Mouse (Mus musculus) brain, embryonic 18.5 days (tissue): ENCODE data around the gene Arhgef33.
"Not testable (repeated sequence)": the region's sequence is repeated elsewhere in the genome, so short reads cannot be mapped to it uniquely, and the experiment has no call there.

ENCODE experiments used
- DNase-seq: peaks from one replicate; pipeline ENCODE4 v3.0.0-alpha.2; 2012; ENCODE audit warnings: low read depth, low spot score

The Arhgef33 gene

DNA sequence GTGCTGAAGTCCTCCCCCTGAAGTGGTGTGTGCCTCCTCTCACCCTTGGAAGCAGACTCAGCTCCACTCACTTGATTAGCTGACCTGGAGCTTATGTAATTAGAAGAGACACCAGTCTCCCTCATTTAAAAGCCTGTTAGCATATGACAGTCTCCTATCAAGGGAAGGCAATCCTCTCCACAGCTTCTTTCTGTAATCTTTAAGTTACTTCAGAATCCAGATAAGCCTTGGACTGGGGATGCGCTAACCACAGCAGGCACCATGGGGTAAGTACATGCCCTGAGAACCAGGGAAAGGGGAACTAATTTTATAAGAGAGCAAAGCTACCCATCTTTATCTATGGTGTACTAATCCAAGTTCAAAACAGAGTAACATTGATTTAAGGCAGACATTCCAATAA, at the start of gene Arhgef33:
Gene Arhgef33 (plus strand): TSS at position 157 of the 400 bp plus-strand sequence.
- DNase-seq, result no peak

DNA sequence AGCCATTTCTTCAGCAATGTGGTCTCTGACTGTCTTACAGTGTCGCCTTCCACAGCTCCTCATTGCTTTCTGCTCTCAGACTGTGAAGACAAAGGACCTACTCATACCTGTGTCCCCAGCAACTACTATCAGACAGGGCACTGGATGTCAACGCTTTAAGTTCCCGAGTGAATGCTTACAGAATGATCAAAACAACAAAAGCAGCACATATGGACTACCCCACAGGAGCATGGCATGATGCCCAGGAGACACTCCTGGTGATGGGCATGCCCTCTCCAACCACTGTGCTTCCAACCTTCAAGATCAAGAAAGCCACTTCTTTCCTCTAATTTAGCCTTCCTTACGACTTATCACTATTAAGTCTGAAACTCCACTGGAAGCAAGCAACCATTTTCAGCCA, 40.1 kb upstream of the Arhgef33 start:
- no peak for DNase-seq

DNA sequence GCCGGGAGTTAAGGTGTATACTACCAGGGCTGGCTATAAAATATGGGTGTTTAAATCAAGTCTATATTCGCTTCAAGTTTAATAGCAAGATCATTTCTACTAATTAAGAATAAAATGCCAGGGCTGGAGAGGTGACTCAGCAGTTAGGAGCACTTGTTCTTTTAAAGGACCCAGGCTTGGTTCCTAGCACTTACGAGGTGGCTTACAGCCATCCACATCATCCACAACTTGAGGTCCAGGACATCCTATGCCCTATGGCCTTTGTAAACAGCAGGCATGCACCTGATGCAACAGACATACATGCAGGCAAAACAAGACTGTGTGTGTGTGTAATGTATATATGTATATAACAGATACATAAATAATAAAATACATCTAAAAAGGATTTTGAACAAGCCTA, 39.1 kb upstream of the Arhgef33 start:
- no peak for DNase-seq

DNA sequence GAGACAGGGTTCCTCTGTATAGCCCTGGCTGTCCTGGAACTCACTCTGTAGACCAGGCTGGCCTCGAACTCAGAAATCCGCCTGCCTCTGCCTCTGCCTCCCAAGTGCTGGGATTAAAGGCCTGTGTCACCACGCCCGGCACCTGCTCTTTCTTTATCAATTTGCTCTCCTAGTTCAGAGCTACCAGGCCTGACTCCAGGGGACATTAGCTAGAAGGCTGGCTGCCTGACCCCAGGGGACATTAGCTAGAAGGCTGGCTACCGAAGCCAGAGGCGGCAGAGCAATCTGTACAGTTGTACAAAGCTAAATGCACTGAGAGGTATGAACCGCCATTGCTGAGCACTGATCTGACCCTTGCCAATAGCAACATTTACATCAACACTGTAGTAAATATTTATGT, 36.6 kb upstream of the Arhgef33 start:
- DNase-seq, result not testable (repeated sequence)

DNA sequence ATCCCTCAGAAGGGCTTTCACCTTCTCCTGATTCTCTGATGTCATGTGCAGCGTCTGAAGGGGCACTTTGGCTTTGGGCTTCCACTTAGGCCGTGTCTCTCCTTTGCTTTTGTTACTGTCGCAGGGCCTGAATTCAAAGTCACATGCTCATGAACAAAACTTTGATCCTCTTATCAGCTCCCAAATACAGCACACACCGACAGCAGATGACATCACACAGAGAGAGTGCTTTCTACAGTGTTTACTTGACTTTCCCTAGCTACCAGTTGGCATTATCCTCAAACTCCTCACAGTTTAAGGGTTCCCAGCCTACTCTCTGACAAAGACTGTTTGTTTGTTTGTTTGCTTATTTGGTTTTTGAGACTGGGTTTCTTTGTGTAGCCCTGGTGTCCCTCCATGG, 29.0 kb upstream of the Arhgef33 start:
- DNase-seq, result no peak

DNA sequence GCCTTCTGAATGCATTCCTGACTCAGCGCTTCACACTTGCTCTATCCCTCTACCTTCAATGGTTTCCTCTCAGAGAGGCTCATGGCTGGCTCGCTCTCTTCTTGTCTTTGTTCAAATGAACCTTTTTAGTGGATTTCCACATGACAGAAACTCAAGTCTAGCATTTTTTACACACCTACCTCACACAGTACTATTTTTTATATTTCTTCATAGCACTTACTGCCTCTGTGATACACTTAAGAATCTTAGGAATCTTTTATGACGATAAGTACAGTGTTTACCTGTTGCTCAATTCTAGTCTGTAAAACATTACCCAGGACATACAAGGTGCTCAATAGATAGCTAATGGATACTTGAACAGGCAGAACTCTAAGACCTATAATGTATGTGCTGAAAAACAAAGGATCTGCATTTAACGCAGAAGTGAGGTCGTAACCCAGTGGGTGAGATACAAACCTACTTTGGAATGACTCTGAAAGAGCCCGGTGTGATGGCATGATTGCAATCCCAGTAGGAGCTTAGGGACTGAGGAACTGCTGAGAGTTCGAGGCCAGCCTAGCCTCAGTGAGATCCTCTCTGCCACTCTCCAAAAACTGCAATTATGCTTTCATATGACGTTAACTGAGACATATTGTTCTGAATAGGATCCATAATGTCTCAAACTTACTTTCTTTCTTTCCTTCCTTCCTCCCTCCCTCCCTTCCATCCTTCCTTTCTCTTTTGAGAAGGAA, 27.7 kb upstream of the Arhgef33 start:
- DNase-seq, result no peak

DNA sequence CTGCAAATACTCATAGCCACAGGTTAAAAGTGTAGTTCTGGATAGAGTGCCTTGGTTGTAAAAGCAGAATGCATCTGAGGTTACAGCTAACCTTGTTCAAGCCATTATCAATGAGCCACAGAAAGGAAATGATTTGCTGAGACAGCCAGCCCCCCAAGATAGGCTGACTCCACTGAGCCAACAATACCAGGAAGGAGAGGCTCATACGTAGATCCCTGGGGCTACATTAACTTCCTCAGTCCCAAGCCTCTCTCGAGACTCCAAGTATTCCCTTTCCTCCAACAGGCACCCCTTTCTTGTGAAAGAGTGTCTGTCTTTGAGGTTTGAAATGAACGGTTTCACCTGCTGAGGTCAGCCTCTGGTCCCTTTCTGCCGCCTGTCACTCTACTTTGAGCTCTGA, 22.8 kb upstream of the Arhgef33 start:
- no peak for DNase-seq

DNA sequence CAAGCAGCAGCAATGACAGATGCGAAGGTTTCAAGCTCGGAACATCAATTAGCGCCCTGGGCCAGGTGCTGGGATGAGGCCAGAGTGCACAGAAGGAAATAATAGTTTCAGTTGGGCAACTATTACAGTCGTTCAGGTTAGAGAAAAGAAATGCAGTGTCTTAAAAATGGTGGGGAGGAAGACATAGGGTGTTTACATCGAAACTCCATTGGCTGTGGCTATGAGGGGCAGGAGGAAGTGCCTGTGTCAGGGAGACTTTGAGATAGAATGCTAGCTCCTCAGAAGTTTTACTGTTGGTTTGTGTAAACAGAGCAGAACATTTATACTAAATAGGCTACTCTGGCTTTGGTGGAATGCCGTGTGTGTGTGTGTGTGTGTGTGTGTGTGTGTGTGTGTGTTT, 19.2 kb upstream of the Arhgef33 start:
- no peak for DNase-seq

DNA sequence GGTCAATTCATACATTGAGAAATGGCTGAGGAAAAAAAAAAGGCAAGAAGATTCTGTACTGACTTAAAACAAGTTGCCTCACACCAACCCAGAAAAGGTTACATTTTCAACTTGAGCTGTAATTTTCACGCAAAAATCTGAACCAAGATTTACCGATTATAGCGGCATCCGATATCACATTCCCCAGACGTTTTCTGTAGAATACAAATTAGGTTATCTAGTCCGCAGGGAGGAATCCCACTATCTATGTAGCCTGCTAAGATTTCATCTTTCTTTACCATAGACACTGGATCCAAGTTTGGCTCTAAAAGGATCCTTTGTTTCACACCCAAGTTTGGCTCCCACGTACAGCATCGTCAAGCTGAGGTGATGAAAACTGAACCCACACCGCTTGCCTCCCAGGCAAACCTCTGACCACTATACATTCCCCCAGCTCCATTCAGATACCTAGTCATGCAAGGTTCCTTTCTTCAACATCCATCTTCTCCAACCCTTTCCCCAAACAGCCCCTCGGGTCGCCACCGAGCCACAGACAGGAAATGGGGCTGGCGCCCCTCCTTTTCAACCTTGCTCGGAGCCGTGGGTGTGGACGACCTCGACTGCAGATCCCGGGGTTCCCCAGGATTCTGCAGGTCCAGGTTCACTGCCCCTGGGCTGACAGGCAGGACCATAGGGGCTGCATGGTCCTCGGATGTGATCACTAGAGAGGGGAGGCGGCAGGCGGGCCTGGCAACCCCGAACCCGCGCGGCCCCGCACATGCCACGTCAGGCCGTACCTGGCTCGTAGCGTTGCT, 17.7 kb upstream of the Arhgef33 start:
- peak; percentile 6 for DNase-seq

DNA sequence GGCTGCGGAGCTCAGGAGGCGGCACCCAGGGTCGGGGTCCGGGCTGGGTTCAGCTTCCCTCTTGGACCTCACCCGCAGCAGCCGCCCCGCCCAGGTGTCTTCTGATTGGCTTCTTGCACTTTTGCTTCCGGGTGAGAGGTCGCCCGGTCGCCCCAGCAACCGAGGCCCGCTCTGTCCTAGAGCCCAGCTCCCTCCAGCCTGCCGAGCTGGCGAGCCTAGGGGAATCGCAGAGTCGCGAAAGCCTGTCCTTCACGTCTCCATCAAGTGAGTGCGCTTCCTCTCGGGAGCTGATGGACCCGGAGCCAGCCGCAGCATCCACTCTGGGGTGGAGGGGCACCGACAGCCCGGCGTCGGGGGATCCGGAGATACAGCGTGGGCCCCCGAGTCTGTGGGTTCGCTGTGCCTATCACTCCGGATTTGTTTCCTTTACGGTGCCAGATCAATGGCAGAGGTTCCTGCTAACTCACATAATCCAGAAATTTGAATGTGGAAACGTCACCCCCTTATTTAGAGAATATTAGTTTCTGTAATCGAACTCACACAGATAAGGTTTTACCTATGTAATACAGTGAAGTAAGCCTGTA, 17.0 kb upstream of the Arhgef33 start, which contains the start of the genes Morn2 and Dhx57:
Gene Morn2 (plus strand): TSS at position 130 of the 584 bp plus-strand sequence.
Gene Dhx57 (minus strand): TSS at position 403 of the 584 bp plus-strand sequence.
- DNase-seq, result peak; percentile 90

DNA sequence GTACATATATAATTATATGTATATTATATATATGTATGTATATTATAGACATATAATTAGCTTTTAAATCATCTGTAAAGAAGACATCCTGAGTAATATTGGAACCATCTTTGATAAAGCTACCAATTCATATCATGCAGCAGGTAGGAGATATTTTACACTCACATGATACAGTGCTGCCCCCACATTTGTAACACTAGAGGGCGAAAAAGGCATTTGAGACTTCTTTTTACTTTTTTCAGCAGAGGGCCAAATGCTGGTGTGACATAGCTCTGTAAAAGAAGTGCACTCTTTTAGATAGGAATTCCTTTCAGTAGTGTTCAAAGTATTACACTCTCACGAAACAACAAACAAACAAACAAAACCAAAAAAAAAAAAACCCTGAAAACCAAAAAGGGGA, 16.1 kb upstream of the Arhgef33 start:
- DNase-seq, result peak; percentile 61

DNA sequence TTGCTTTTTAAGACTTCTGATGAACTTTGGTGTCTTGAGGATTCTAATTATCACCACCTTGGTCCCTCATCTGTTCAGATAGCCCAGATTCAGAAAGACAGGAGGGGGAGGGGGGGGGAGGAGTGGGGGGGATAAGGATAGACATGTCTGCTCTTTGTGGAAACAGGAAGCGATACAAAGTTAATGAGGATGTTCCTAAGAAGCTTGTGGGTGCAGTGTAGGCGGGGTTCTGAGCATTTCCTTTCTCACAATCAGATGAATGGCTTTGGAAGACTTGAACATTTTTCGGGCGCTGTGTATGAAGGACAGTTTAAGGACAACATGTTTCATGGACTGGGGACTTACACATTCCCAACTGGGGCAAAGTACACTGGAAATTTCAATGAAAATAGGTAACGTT, 11.9 kb upstream of the Arhgef33 start:
- DNase-seq, result no peak

DNA sequence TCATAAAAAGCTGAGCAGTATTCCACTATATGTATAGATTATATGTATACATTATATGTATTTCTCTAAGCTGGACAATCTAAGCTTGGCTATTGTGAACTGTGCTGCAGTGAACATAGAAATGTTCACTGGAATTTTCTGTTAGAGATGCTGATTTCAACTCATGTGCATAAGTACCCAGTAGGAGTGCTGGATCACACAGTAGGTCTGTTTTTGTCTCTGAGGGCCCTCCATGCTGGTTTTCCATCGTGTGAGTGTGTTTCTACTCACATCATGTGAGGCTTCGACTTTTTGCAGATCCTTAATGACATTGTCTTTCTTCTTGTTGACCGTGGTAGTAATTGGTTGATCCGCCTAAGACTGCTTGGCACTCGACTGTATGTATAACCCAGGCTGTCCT, 8.4 kb upstream of the Arhgef33 start:
- no peak for DNase-seq

DNA sequence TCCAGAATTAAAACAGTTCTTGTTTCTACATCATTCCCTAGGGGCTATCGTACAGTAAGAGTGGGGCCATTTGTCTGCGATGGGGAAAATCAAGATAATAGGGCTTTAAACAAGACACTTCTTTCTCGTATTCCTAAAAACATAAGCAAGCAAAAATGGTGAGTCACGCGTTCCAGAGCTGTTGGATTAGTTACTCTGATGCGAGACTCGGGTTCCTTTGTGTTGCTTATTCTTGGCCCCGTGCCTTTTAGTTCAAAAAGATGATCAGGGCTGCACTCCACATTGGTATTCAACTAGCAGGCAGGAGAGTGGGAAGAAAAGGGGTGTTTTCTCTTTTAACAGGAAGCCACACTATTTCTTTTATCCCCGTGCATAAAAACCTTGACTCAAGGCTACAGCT, 4.6 kb downstream of the Arhgef33 start:
- DNase-seq, result no peak

DNA sequence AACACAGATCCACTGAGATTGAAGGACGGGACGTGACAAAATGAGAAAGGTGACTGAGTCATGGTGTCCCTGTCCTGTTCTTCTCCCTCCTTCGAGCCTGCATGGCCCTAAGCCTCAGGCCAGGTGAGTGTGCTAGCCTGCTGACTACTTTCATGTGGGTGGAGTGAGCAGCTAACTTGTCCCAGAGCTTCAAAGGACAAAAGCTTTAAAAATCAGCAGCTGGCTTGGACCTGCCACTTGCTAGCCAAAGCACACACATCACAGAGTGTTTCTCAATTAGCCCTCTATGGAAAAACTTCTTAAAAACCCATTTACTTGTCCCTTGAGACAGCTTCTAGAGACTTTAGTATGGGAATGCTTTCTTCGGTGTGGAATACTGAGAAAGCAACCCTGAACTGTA, 5.2 kb downstream of the Arhgef33 start:
- DNase-seq, result no peak

DNA sequence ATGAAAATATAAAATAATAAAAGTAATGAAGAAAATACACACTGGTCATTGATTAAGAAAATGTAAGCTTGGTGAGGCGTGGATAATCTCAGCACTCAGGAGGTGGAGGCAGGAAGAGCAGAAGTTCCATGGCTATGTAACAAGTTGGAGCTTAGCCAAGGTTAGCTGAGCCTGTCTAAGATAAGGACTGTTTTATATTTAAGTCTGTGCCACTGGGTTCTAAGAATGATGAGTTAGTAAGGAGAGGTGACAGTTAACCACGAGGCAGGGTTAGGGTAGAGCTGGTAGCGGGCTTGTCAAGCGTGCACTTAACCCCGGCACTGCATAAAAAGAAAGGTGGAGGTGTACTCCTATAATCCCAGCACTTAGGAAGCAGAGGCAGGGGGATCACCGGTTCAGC, 15.0 kb downstream of the Arhgef33 start:
- no peak for DNase-seq

DNA sequence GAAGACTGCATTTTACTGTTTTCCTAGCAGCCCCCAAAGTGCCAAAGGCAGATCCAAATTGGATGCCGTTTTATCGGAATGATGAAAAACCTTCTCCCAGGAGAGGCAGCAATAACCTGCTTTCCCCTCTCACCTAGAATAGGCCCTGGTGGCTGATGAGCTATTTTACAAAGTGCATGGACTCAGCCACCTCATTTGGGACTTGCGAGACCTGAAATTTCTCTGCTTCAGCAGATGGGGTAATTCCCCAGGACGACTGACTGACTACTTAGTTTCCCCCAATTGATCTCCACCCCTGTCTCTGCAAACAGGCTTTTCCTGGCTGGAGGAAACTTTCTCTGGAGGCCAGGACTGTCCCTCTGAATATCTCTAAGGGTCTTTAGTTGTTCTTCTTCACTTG, 15.8 kb downstream of the Arhgef33 start:
- no peak for DNase-seq

DNA sequence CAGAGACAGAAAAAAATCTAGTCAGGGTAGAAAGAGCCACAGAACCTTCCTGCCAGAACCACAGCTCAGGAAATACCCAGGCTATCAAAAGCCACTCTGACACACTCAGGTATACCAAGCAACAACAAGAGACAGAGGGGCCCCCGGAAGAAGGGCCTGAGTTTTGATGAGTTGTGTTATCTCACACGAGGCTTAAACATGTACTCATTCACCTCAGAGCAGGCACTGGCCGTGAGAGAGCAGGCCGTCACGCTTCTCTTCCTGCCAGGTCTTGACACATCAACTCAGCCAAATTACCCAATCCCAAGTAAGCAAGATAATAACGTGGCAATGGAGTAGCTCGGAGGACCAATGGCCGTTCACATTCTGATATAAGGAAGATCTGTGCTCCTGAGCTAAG, 16.5 kb downstream of the Arhgef33 start:
- DNase-seq, result no peak

DNA sequence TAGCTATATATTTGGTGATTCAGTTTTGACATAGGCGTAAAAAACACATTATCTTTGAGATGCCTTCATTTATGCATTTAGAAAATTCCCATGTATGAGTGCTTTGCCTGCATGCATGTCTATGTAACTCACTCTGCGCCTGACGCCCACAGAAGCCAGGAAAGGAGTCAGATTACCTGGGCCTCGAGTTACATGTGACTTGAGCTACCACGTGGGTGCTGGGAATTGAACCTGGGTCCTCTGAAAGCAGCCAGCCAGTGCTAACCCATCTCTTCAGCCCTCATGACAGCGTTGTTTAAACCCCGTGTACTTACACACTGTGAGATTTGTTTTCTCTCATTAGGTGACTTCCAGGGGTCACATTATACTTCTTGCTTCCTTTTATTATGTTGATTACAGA, 17.3 kb downstream of the Arhgef33 start:
- DNase-seq, result no peak

DNA sequence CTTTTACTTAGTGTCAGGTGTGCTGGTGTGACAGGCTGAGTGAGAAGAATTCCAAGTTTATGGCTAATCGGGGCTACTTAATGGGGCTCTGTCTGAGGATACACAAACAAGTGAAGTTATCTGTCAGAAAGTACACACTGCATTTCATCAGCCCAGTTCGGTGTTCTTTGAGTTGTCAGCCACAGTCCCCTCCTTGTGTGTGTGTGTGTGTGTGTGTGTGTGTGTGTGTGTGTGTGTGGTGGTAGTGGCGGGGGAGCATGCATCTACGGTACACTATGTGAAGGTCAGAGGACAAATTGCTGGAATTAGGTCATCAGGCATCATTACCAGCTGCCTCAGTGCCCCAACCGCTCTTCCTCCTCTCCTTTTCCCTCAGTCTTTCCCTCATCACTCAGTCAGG, 18.2 kb downstream of the Arhgef33 start:
- DNase-seq, result no peak

DNA sequence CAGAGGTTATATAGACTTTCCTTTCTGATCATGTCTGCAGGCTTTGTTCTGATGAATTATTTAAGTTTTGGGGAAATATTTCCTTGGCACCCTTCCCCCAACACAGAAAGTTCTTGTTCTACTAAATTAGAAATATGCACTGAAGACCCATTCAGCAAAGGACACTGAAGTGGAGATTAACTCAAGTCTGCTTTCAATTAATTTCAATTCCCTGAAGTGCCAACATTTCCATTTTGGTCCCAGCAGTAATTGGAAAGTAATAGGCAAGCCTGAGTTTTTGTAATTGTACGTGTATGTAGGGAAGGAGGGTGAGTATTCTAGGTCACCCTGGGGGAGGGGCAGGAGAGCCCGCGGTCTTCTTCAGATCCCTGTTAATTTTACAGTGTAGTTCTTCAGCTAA, 19.2 kb downstream of the Arhgef33 start:
- no peak for DNase-seq

DNA sequence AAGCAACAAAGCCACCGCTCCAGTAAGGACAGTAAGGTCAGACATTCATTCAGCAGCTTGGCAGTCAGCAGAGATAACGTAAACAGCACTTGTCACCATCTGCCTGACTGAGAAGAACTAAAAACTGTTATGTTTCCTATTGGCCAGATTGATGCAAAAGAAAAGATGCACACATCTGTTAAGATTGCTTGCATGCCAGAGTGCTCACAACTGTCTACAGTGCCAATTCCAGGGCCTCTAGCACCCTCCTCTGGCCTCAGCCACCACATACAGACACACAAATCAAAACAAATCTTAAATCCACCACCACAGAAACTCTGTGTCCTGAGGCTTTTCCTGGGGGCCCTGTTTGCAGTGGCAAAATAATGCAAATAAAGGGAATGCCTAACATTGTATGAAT, 25.2 kb downstream of the Arhgef33 start:
- DNase-seq, result no peak

DNA sequence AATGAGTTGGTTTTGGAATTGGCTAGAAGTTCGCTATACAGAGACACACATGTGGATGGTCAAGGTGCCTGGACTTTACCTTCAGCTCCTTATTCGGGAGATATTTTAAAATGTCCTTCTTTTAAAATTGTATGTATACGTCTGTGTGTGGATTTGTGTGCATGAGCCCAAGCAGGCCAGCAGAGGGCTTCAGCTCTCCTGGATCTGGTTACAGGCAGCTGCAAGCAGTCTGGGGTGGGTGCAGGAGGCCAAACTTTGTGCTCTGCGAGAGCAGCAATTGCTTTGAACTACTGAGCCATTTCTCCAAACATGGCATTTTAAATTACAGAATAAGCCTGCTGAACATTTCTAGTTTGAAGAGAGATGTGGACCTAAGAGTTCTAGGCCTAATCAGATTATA, 38.1 kb downstream of the Arhgef33 start:
- no peak for DNase-seq
